Mouse (Mus musculus): Measurements from ENCODE around the gene Dlg4. TPM values are rescaled to one million over a fixed set of nuclear protein-coding genes. Genes with fewer than 3 reads are reported as not detected.

Gene Dlg4
- total and polyA plus RNA-seq, 2 experiments from 2014 or later: 18.1 to 269 TPM

DNA sequence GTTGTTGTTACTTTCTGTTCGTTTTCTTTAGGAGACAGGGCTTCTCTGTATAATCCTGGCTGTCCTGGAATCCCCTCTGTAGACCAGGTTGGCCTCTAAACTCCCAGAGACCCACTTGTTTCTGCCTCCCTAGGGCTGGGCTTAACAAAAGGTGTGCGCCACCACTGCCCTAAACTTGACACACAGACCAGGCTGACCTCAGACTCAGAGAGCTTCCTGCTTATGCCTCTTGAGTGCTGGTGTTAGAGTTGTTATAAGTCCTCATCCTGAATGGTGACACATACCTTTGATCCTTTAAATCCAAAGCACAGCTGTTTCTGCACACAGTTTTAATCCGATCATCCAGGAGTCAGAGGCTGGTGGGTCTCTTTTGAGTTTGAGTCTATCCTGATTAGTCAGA is 23.8 kb upstream of the Dlg4 start:
- ATAC-seq (ENCODE audit: low FRiP score) (no peak), DNase-seq (ENCODE audit: low spot score) (no peak)
- H3K9ac ChIP-seq (replicated peaks; ENCODE audit: low read length, poor library complexity, severe bottlenecking): no peak overlapping the region
- 92% methylated on average over 3 of the region's 3 CpGs for WGBS
- H3K27ac ChIP-seq (ENCODE audit: low read depth, low read length): no peak overlapping the region
- H3K4me3 ChIP-seq (ENCODE audit: low read depth, low read length): no peak overlapping the region
- TF ChIP-seq CTCF (IDR thresholded peaks at IDR 0.05): no peak
- H3K9me3 ChIP-seq (ENCODE audit: low read length): no peaks in the 10 kb centered on the region
- no peaks in the 10 kb centered on the region; the same call in 1 of the 2 replicates for H3K4me1 ChIP-seq (ENCODE audit: insufficient read depth, low read length)
- peaks cover 22% of the 10 kb centered on the region for H3K36me3 ChIP-seq (ENCODE audit: insufficient read depth, low read length)
- H3K27me3 ChIP-seq (ENCODE audit: insufficient read depth, low read length): no peaks in the 10 kb centered on the region
- peak overlapping the region; percentile 61 for H3K4me2 ChIP-seq (ENCODE audit: low read depth, low read length, poor library complexity, severe bottlenecking)

GRCm38 (mm10) chr11:69994401-69995090 is 22.2 kb upstream of the Dlg4 start:
- H3K36me3 ChIP-seq (ENCODE audit: insufficient read depth, low read length): peaks cover 17% of the 10 kb centered on the region; the same call in 1 of the 2 replicates
- H3K9me3 ChIP-seq (ENCODE audit: low read length): no peaks in the 10 kb centered on the region
- H3K27ac ChIP-seq (ENCODE audit: low read depth, low read length): no peak overlapping the region
- no peak overlapping the region for H3K4me2 ChIP-seq (ENCODE audit: low read depth, low read length, poor library complexity, severe bottlenecking)
- H3K4me1 ChIP-seq (ENCODE audit: insufficient read depth, low read length): no peaks in the 10 kb centered on the region; the same call in 1 of the 2 replicates
- no peak overlapping the region for H3K4me3 ChIP-seq (ENCODE audit: low read depth, low read length)
- 85% methylated on average over 11 of the region's 11 CpGs for WGBS
- ATAC-seq (ENCODE audit: low FRiP score) (no peak), DNase-seq (ENCODE audit: low spot score) (no peak)
- H3K27me3 ChIP-seq (ENCODE audit: insufficient read depth, low read length): no peaks in the 10 kb centered on the region
- peak; percentile 48 for TF ChIP-seq CTCF (IDR thresholded peaks at IDR 0.05)
- H3K9ac ChIP-seq (replicated peaks; ENCODE audit: low read length, poor library complexity, severe bottlenecking): no peak overlapping the region

DNA sequence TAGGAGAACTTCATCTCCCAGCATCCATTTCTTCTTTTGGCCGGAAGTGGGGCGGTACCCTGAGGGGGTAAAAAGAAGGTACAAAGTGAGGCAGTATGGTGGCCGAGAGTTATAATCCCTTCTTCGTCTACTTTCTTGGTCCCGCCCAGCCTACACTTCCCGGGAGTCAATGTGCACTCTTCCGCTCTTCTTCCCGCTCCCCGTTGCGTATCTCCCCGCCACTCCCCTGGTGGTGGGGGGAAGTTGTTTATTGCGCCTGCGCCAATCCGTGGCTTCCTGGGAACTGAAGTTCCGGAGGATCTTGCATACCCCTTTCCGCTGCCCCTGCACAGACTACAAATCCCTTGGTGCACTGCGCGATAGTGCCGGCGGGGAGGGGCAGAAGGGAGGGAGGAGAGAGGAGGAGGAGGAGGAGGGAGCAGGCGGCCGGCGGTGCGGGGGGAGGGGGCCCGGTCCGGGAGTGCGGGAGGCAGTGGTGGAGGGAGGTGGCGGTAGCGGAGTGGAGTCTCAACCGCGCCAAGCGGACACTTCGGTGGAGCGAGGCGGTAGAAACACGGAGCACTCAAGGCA is 21.3 kb upstream of the Dlg4 start, which contains the start of gene Phf23:
Phf23 (plus strand) TSS at position 387 of the 570 bp plus-strand sequence.
- ATAC-seq (ENCODE audit: low FRiP score): peak; percentile 82
- under 1% methylated on average over 36 of the region's 36 CpGs for WGBS
- peaks cover 3% of the 10 kb centered on the region; the same call in 1 of the 2 replicates for H3K4me1 ChIP-seq (ENCODE audit: insufficient read depth, low read length)

GRCm38 (mm10) chr11:69996161-69997061 is 20.3 kb upstream of the Dlg4 start:
- Histone ChIP-seq H3K4me1 (ENCODE audit: insufficient read depth, low read length) (peaks cover 3% of the 10 kb centered on the region; the same call in 1 of the 2 replicates), H3K9me3 (ENCODE audit: low read length) (no peaks in the 10 kb centered on the region), H3K27ac (ENCODE audit: low read depth, low read length) (peak overlapping the region; percentile 82), H3K9ac (replicated peaks; ENCODE audit: low read length, poor library complexity, severe bottlenecking) (peak overlapping the region; percentile 86), H3K27me3 (ENCODE audit: insufficient read depth, low read length) (no peaks in the 10 kb centered on the region), H3K4me3 (ENCODE audit: low read depth, low read length) (peak overlapping the region; percentile 85), H3K36me3 (ENCODE audit: insufficient read depth, low read length) (peaks cover 12% of the 10 kb centered on the region; the same call in 1 of the 2 replicates), H3K4me2 (ENCODE audit: low read depth, low read length, poor library complexity, severe bottlenecking) (peak overlapping the region; percentile 95)
- no peak for TF ChIP-seq CTCF (IDR thresholded peaks at IDR 0.05)
- under 1% methylated on average over 52 of the region's 66 CpGs for WGBS
- ATAC-seq (ENCODE audit: low FRiP score) (no peak), DNase-seq (ENCODE audit: low spot score) (peak; percentile 59)

More for the DNA sequence above, 21.3 kb upstream of the Dlg4 start, which contains the start of gene Phf23:
- Histone ChIP-seq H3K36me3 (ENCODE audit: insufficient read depth, low read length) (peaks cover 12% of the 10 kb centered on the region; the same call in 1 of the 2 replicates), H3K9ac (replicated peaks; ENCODE audit: low read length, poor library complexity, severe bottlenecking) (peak within 1 kb of the TSS; percentile 86), H3K4me2 (ENCODE audit: low read depth, low read length, poor library complexity, severe bottlenecking) (peak within 1 kb of the TSS; percentile 95), H3K4me3 (ENCODE audit: low read depth, low read length) (peak within 1 kb of the TSS; percentile 85), H3K27ac (ENCODE audit: low read depth, low read length) (peak within 1 kb of the TSS; percentile 82), H3K27me3 (ENCODE audit: insufficient read depth, low read length) (no peaks in the 10 kb centered on the region), H3K9me3 (ENCODE audit: low read length) (no peaks in the 10 kb centered on the region)
- DNase-seq (ENCODE audit: low spot score): peak; percentile 99
- TF ChIP-seq CTCF (IDR thresholded peaks at IDR 0.05): peak; percentile 64

DNA sequence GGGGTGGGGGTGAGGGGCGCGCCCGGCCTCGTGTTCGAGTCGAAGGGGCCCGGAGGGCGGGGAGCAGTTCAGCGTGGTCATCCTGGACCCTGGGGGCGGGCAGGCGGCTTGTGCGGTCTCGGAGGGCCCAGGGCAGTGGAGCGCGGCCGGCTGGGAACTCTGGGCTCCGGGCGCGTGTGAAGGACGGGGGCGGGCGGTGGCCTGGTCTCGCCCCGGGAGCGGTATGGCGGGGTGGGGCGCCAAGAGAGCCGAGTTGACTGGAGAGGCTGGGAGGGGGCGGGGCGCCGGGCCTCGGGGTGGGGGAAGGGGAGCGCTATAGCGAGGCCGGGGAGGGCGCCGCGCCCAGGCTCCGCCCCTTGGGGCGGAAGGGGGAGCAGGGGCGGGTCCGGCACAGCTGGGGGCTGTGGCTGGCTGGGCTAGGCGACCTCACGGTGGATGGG is 19.7 kb upstream of the Dlg4 start:
- Histone ChIP-seq H3K4me1 (ENCODE audit: insufficient read depth, low read length) (peaks cover 9% of the 10 kb centered on the region), H3K9me3 (ENCODE audit: low read length) (no peaks in the 10 kb centered on the region), H3K36me3 (ENCODE audit: insufficient read depth, low read length) (peaks cover 12% of the 10 kb centered on the region; the same call in 1 of the 2 replicates), H3K9ac (replicated peaks; ENCODE audit: low read length, poor library complexity, severe bottlenecking) (peak overlapping the region; percentile 86), H3K4me3 (ENCODE audit: low read depth, low read length) (peak overlapping the region; percentile 85), H3K27ac (ENCODE audit: low read depth, low read length) (peak overlapping the region; percentile 82), H3K4me2 (ENCODE audit: low read depth, low read length, poor library complexity, severe bottlenecking) (peak overlapping the region; percentile 95), H3K27me3 (ENCODE audit: insufficient read depth, low read length) (no peaks in the 10 kb centered on the region)
- ATAC-seq (ENCODE audit: low FRiP score) (0 out of 2 replicates have a peak, but pooled peaks have one; percentile 2), DNase-seq (ENCODE audit: low spot score) (peak; percentile 74)
- 0% methylated on average over 19 of the region's 44 CpGs for WGBS
- TF ChIP-seq CTCF (IDR thresholded peaks at IDR 0.05): no peak

Measured in midbrain, postnatal 0 days (tissue).